Mouse (Mus musculus) mouse trophoblast stem cell (cell line): ENCODE results near the gene Akap3.

Experiments
- in situ Hi-C, 2 experiments: fragments of 300-500 bp; cut with MseI, MboI; formaldehyde crosslinking; loops; 2 replicates in 1 of 2; 3 replicates in 1 of 2; pipeline ENCODE4 v1.15.1; 2025

Akap3 gene

DNA sequence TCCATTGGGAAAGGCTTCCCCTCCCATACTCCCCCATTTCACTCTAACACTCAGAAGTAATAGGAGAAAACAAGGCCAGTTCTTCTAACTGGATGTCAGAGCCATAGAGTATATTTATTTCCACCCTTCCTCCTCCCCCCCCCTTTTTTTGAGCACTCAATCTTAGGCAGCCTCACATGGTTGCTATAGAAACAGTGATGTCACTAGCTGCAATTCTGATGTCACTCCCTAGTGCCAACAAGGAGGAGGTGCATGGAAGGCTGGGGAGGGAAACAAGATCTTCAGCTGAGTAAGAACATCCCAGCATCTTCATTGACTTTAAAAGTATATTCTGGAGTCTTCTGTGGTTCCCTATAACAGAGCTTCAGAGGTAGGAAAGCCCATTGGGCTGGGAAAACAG, at the start of gene Akap3:
Akap3 (plus strand) TSS at position 218 of the 400 bp plus-strand sequence.
- in situ Hi-C loops: no loop called here

DNA sequence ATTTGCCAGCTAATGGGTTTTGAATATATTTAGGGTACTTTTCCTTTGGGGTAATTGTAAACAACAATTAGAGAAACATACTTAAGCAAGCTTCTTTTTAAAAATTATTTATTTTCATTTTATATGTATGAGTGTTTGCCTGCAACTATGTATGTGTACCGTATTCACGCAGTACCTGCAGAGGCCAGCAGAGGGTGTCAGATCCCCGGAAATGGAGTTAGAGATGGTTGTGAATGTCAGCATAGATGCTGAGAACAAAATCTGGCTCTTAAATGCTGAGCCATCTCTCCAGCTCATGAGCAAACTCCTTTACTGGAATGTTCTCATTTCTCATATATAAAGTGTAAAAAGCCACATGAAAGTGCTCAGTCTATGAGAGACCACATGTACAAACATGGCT, 46.1 kb upstream of the Akap3 start:
- in situ Hi-C loops: no loop called here

- in situ Hi-C loops: no loop called here
Observed at GRCm38 (mm10) chr6:126808134-126808533, 44.8 kb upstream of the Akap3 start.

DNA sequence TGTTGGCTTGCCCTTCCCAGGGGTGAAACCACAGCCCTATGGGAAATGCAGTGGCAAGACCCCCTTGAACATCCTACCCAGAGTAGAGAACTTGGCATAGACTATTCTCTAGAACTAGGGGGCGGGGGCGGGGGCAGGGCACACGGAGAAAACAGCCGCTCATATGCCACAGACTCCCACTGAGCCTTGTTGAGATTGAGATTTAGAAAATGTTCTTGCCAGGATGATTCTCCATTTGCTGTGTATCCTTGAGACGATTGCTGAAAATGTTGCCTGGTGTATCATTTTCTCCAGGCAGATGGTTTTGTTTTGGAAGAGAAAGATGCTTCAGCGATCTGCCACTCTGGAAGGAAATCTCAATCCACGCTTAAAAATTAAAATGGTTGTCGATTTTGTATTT, 44.3 kb upstream of the Akap3 start:
- in situ Hi-C loops: no loop called here

- in situ Hi-C loops: no loop called here
Observed at GRCm38 (mm10) chr6:126811481-126811880, 41.4 kb upstream of the Akap3 start.

DNA sequence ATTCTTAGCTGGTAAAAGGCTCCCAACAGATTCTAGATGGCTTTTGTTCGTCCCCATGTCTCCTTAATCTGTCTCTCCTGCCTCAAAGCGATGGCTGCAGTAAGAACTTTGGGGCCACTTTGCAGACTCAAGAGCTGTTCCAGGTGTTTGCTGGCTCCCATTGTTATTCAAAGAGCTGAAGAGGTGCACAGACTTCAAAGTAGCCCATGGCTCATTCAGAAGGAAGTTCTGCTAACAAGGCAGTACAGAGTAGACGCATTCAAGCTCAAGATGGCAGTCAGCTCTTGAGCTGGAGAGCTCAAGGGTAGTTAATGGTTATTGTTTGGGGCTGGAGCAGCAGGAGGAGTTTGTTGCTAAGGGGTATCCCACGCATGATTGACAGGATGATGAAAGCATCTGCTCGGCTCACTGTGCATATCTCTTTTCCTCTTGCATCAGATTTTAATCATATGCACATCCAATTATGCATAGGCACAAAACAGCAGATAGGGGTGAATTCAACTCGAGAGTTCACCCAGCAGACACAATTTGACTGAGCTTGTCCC, 37.6 kb upstream of the Akap3 start:
- in situ Hi-C loops: no loop called here

- in situ Hi-C loops: no loop called here
Observed at GRCm38 (mm10) chr6:126816338-126816737, 36.6 kb upstream of the Akap3 start.

GRCm38 (mm10) chr6:126823087-126823486, 29.8 kb upstream of the Akap3 start:
- in situ Hi-C loops: loop anchor here in 1 of 2 experiments (10.0 kb wide), 1 partner anchor 112 kb away; the partner anchor contains the start of genes D6Wsu163e and Rad51ap1

DNA sequence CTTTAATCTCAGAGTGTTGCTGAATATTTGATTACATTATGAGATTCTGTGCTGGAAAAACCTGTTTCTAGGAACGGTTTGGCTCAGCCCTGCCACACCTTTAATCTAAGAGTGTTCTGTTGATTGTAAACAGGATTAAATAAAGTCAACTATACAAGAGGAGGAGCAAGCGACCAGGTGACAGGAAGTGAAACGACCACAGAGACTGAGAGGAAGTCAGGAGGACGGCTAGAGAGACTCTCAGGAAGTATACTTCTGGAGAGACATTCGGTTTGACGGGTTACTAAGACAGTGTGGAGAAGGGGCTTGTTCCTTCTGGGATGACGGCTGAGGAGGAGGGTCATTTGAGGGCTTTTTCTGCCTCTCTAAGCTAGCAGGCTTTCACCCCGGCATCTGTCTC, 16.3 kb upstream of the Akap3 start:
- in situ Hi-C loops: no loop called here

DNA sequence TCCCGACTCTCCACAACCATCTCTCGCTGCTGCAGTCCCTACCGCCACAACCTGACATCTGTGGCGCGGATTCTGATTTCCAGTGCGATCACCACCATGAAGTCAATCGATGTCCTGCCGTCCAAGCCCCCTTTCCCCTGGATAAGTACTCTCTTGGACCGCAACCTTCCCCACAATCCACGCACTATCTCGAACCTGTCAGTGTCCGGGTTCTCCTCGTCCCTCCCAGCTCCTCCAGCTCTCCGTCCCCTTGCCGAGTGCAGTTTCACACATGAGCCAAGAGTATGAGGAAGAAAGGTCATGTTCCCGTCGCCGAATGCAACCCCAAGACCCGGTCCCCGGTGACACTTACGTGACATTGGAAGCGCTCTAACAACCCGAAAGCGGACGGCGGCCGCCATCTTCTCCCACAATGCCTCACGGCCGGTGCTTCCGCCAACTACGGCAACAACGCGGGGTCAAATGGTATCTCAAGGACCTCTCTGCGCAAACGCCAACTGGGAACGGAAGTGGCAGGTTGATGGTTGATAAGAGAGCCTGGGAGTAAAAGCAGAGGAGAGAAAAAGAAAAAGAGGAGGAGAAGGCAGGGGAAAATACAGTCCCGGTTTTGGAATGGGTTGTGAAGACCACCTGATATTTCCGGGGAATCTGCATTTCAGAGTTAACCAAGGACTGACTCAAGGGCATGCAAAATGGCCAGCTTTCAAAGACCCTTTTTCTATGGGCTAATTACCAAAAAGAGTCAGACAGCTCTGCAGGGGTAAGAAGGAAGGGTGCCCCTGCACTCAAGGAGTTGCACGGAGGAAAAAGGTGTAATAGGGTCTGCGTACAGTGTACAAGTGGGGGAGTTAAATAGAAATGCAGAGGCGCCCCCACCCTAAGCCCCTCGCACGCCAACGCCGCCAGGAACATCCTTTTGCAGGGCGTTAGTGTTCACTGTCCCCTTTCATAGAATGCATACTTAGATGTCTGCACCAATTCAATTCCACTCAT, 3.9 kb upstream of the Akap3 start, which contains the start of gene Ndufa9:
Ndufa9 (minus strand) TSS at position 425 of the 993 bp plus-strand sequence.
- in situ Hi-C loops: no loop called here

- in situ Hi-C loops: no loop called here
Observed at GRCm38 (mm10) chr6:126877118-126877517, 24.2 kb downstream of the Akap3 start.

GRCm38 (mm10) chr6:126907378-126907777, 54.5 kb downstream of the Akap3 start:
- in situ Hi-C loops: no loop called here

- in situ Hi-C loops: no loop called here
Observed at GRCm38 (mm10) chr6:126907876-126908275, 55.0 kb downstream of the Akap3 start.

- in situ Hi-C loops: no loop called here
Observed at GRCm38 (mm10) chr6:126910727-126911126, 57.8 kb downstream of the Akap3 start.

DNA sequence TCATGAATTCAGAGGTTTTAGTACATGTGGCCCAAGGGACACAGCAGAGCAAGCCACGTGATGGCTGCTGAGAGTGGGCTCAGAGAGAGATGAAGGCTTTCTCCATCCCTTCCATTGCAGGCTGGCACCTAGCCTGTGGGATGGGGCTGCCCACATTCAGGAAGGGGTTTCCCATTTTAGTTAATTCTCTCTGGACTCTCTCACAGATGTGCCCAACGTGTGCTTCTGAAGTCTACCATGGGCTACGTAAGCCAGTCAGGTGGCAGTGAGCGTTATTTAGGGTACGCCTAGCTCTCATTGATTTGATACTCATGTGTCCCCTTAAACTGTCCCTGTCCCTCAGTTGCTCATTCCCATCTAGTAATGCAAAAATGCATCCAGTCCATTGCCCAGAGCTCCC, 62.0 kb downstream of the Akap3 start:
- in situ Hi-C loops: no loop called here

DNA sequence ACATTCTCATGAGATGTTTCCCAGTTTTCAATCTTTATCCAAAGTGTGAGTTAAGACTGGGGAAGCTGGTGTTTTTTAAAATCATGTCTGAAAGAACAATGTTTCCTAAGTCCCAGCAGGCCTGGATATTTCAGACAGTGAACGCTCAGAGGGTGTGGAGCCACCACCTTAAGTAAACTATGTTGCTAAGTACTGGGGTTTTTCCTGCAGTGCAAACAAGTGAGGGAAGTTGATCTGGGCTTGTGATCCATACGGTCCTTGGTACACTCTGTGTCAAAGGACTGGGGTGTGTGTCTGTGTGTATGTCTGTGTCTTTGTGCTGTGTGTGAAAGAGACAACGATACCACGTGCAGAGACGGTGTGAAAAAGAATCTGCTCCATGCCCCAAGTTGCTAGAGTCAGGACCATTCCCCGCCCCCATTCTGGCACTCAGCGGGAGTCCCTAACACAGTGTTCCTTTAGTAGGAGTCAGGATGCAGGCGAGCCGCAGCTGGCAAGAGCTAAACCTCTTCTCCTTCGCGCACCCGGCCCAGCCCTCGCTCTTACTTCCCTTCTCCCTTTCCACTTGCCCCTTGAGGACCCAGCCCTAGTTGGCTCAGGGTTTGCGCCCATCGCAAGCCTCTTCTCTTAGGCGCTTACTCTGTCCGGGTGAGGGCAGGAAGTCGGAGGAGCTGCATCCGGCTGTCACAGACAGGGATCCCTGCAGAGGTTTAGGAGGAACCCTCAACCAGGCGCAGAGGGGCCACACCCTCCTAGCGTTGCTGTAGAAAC, 68.4 kb downstream of the Akap3 start, which contains the start of gene Dyrk4:
Dyrk4 (minus strand) TSS at position 729 of the 771 bp plus-strand sequence.
- in situ Hi-C loops: no loop called here
